Mouse (Mus musculus): Measurements from ENCODE around the gene Mfap5. TPM values are rescaled to one million over a fixed set of nuclear protein-coding genes. Genes with fewer than 3 reads are reported as not detected.
"Not testable (repeated sequence)": the region's sequence is repeated elsewhere in the genome, so short reads cannot be mapped to it uniquely, and the experiment has no call there.

Gene Mfap5
- total RNA-seq, 2 experiments from 2014 or later = 2.1 TPM

GRCm38 (mm10) chr6:122508494-122508893, 2.8 kb downstream of the Mfap5 start:
- no peak for DNase-seq (ENCODE audit: low spot score in 2 of 2)
- intact Hi-C loops (cut with DNase I) = no loop called here

- intact Hi-C loops (cut with DNase I) = no loop called here
- no peak for DNase-seq (ENCODE audit: low spot score in 2 of 2)
Observed at GRCm38 (mm10) chr6:122512914-122513878, 7.6 kb downstream of the Mfap5 start.

- intact Hi-C loops (cut with DNase I) = no loop called here
- no peak for DNase-seq (ENCODE audit: low spot score in 2 of 2)
Observed at GRCm38 (mm10) chr6:122514312-122514711, 8.7 kb downstream of the Mfap5 start.

- DNase-seq (ENCODE audit: low spot score in 2 of 2) = not testable (repeated sequence)
- intact Hi-C loops (cut with DNase I) = loop anchor here (5.0 kb wide), 1 partner anchor 258 kb away; no protein-coding TSS in a partner anchor
Observed at GRCm38 (mm10) chr6:122515762-122516161, 10.1 kb downstream of the Mfap5 start.

GRCm38 (mm10) chr6:122517668-122518067, 12.0 kb downstream of the Mfap5 start:
- no peak for DNase-seq (ENCODE audit: low spot score in 2 of 2)
- intact Hi-C loops (cut with DNase I) = loop anchor here (5.0 kb wide), 1 partner anchor 260 kb away; no protein-coding TSS in a partner anchor

GRCm38 (mm10) chr6:122519384-122519783, 13.7 kb downstream of the Mfap5 start:
- intact Hi-C loops (cut with DNase I) = loop anchor here (5.0 kb wide), 1 partner anchor 262 kb away; no protein-coding TSS in a partner anchor
- peak; percentile 52 to 60 for DNase-seq (ENCODE audit: low spot score in 2 of 2)

GRCm38 (mm10) chr6:122522595-122522994, 16.9 kb downstream of the Mfap5 start:
- intact Hi-C loops (cut with DNase I) = no loop called here
- DNase-seq (ENCODE audit: low spot score in 2 of 2) = peak; percentile 28 to 37

- DNase-seq (ENCODE audit: low spot score in 2 of 2) = no peak
- intact Hi-C loops (cut with DNase I) = no loop called here
Observed at GRCm38 (mm10) chr6:122523289-122523688, 17.6 kb downstream of the Mfap5 start.

GRCm38 (mm10) chr6:122527596-122527995, 22.0 kb downstream of the Mfap5 start:
- intact Hi-C loops (cut with DNase I) = no loop called here
- DNase-seq (ENCODE audit: low spot score in 2 of 2) = no peak

- no peak for DNase-seq (ENCODE audit: low spot score in 2 of 2)
- intact Hi-C loops (cut with DNase I) = no loop called here
Observed at GRCm38 (mm10) chr6:122528136-122528535, 22.5 kb downstream of the Mfap5 start.

GRCm38 (mm10) chr6:122531466-122532174, 26.0 kb downstream of the Mfap5 start:
- DNase-seq (ENCODE audit: low spot score in 2 of 2) = no peak
- intact Hi-C loops (cut with DNase I) = no loop called here

GRCm38 (mm10) chr6:122532883-122533302, 27.2 kb downstream of the Mfap5 start:
- intact Hi-C loops (cut with DNase I) = no loop called here
- no peak for DNase-seq (ENCODE audit: low spot score in 2 of 2)

- intact Hi-C loops (cut with DNase I) = no loop called here
- DNase-seq (ENCODE audit: low spot score in 2 of 2) = no peak
Observed at GRCm38 (mm10) chr6:122534032-122534431, 28.4 kb downstream of the Mfap5 start.

- DNase-seq (ENCODE audit: low spot score in 2 of 2) = peak; percentile 15 to 19
- intact Hi-C loops (cut with DNase I) = no loop called here
Observed at GRCm38 (mm10) chr6:122539564-122539963, 33.9 kb downstream of the Mfap5 start.

GRCm38 (mm10) chr6:122542459-122542858, 36.8 kb downstream of the Mfap5 start:
- DNase-seq (ENCODE audit: low spot score in 2 of 2); intact Hi-C loops (cut with DNase I): not testable (repeated sequence)

- DNase-seq (ENCODE audit: low spot score in 2 of 2) = no peak
- intact Hi-C loops (cut with DNase I) = no loop called here
Observed at GRCm38 (mm10) chr6:122543574-122543973, 37.9 kb downstream of the Mfap5 start.

- DNase-seq (ENCODE audit: low spot score in 2 of 2) = no peak
- intact Hi-C loops (cut with DNase I) = no loop called here
Observed at GRCm38 (mm10) chr6:122544672-122545071, 39.0 kb downstream of the Mfap5 start.

- intact Hi-C loops (cut with DNase I) = no loop called here
- no peak for DNase-seq (ENCODE audit: low spot score in 2 of 2)
Observed at GRCm38 (mm10) chr6:122545289-122545882, 39.7 kb downstream of the Mfap5 start.

- intact Hi-C loops (cut with DNase I) = no loop called here
- DNase-seq (ENCODE audit: low spot score in 2 of 2) = no peak
Observed at GRCm38 (mm10) chr6:122545948-122546347, 40.3 kb downstream of the Mfap5 start.

GRCm38 (mm10) chr6:122553606-122554005, 48.0 kb downstream of the Mfap5 start, which contains the start of gene Aicda:
Gene Aicda, plus strand, starts transcription at chr6:122553801.
- intact Hi-C loops (cut with DNase I) = no loop called here

More at GRCm38 (mm10) chr6:122553606-122554005, 48.0 kb downstream of the Mfap5 start, which contains the start of gene Aicda:
- DNase-seq (ENCODE audit: low spot score in 2 of 2) = no peak
